Mouse (Mus musculus): ENCODE results near the gene Dedd2.

Gene Dedd2

GRCm38 (mm10) chr7:25246079-25246758, 25.8 kb upstream of the Dedd2 start:
- no peak for DNase-seq

- DNase-seq = no peak
These were observed 24.4 kb upstream of the Dedd2 start for GRCm38 (mm10) chr7:25244562-25245369.

GRCm38 (mm10) chr7:25243361-25243760, 22.9 kb upstream of the Dedd2 start:
- no peak for DNase-seq

- DNase-seq = peak; percentile 92
These were observed 20.6 kb upstream of the Dedd2 start for GRCm38 (mm10) chr7:25241062-25241461.

GRCm38 (mm10) chr7:25240631-25241030, 20.2 kb upstream of the Dedd2 start:
- DNase-seq = no peak

- DNase-seq = peak; percentile 92
These were observed 18.6 kb upstream of the Dedd2 start for GRCm38 (mm10) chr7:25238829-25239623.

GRCm38 (mm10) chr7:25238015-25238706, 17.7 kb upstream of the Dedd2 start:
- DNase-seq = peak; percentile 97

GRCm38 (mm10) chr7:25237249-25238014, 17.0 kb upstream of the Dedd2 start, which contains the start of gene Gsk3a:
Gene Gsk3a (minus strand): TSS chr7:25237851.
- DNase-seq = peak; percentile 99

- no peak for DNase-seq
These were observed 15.1 kb upstream of the Dedd2 start for GRCm38 (mm10) chr7:25235526-25235925.

GRCm38 (mm10) chr7:25233061-25233460, 12.6 kb upstream of the Dedd2 start:
- no peak for DNase-seq

- DNase-seq = no peak
These were observed 11.8 kb upstream of the Dedd2 start for GRCm38 (mm10) chr7:25232101-25232648.

GRCm38 (mm10) chr7:25230690-25231285, 10.4 kb upstream of the Dedd2 start:
- DNase-seq = no peak

- DNase-seq = no peak
These were observed 7.3 kb upstream of the Dedd2 start for GRCm38 (mm10) chr7:25227523-25228300.

- no peak for DNase-seq
These were observed 2.0 kb upstream of the Dedd2 start for GRCm38 (mm10) chr7:25222275-25222967.

- DNase-seq = peak; percentile 99
These were observed 878 bp upstream of the Dedd2 start, which contains the start of gene Zfp526 for GRCm38 (mm10) chr7:25221102-25221883. Gene Zfp526 (plus strand): TSS chr7:25221425.

- DNase-seq = peak; percentile 96
These were observed 509 bp downstream of the Dedd2 start for GRCm38 (mm10) chr7:25219756-25220456.

GRCm38 (mm10) chr7:25219416-25219750, 1.0 kb downstream of the Dedd2 start:
- DNase-seq = no peak
